Mouse (Mus musculus) gastrocnemius, postnatal 10 days (tissue): ENCODE measurements around the gene Rabggtb. TPM values are rescaled to one million over a fixed set of nuclear protein-coding genes. Genes with fewer than 3 reads are reported as not detected.
"Not testable (repeated sequence)": the region's sequence is repeated elsewhere in the genome, so short reads cannot be mapped to it uniquely, and the experiment has no call there.

Experiments used
- DNase-seq: peaks from one replicate; pipeline ENCODE4 v3.0.0; 2021; ENCODE audit warnings: mixed read lengths
- total RNA-seq, 2 experiments: library from RNA; stranded (reverse); gene quantifications; 2 replicates each; pipeline ENCODE4 v1.2.3; 2021

Rabggtb gene
- total RNA-seq, 2 experiments from 2014 or later = 67.0 to 72.3 TPM

- DNase-seq = no peak
Measured at GRCm38 (mm10) chr3:153864636-153865429, 48.0 kb downstream of the Rabggtb start.

- no peak for DNase-seq
Measured at GRCm38 (mm10) chr3:153863816-153864215, 49.0 kb downstream of the Rabggtb start.

GRCm38 (mm10) chr3:153860392-153860791, 52.4 kb downstream of the Rabggtb start:
- not testable (repeated sequence) for DNase-seq

- DNase-seq = no peak
Measured at GRCm38 (mm10) chr3:153858350-153859001, 54.3 kb downstream of the Rabggtb start.

Other genes with a start within 250 kb of the Rabggtb start
- 1 to 10 TPM; 1.5 to 5.1 TPM for gene St6galnac3, start 187.8 kb downstream of the Rabggtb start, total RNA-seq
- gene Asb17, start 68.8 kb downstream of the Rabggtb start, total RNA-seq = not detected
- under 1 TPM; 0.16 to 0.25 TPM for gene Msh4, start 6.9 kb downstream of the Rabggtb start, total RNA-seq
- gene Acadm, start 31.6 kb upstream of the Rabggtb start, total RNA-seq = 100 to 1,000 TPM; 248 to 275 TPM
- gene Slc44a5, start 60.4 kb upstream of the Rabggtb start, total RNA-seq = 1 to 10 TPM in 1 of 2 experiments, under 1 TPM in 1; 0.78 to 1.4 TPM